Mouse (Mus musculus): ENCODE data around the gene Borcs5. TPM values are rescaled to one million over a fixed set of nuclear protein-coding genes. Genes with fewer than 3 reads are reported as not detected.
A peak's percentile ranks its signal among the peaks of the same experiment; 100 is the strongest.

Borcs5 gene
- polyA plus RNA-seq, 1 experiment from 2014 or later = 14.1 TPM

DNA sequence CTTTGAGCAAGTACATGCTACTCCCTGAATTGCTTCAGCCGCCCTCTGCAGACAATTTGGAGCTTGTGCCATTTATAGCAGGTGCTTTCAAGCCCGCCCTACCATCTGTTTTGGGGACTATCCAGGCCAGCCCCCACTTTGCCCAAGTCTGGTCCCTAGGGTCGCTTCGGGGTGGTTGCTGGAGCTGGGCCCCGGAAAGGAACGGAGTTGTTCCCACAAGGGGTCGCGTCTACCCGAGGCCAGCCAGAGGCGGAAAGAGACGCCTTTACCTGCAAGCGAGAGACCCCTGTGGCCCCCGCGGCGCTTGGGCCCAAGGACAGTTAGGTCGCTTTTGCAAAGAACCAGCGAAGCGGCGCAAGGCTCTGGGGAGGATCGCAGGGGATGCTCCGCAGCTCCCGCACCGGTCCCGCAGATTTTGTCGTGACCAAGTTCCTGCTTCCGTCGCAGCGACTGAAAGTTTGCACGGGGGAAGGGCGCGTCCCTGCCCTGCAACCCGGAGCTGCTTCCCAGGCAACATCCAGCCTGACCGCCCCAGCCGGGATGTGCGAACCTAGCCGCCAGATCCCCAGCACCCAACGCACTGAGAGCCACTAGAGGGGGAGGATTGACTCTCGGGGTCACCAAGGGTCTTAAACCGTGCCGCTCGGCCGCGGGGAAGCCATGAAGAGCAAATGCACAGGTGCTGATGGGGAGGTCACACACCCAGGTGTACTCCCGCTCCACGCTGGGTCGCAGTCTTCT lies 7.2 kb upstream of the Borcs5 start, which contains the start of gene Mansc1:
Mansc1 (minus strand) TSS at position 542 of the 741 bp plus-strand sequence.
- 0 out of 2 replicates have a peak, but pooled peaks have one; percentile 37 for ATAC-seq
- peak within 1 kb of the TSS; percentile 74 for H3K4me2 ChIP-seq
- peak within 1 kb of the TSS; percentile 42; the same call in 1 of the 2 replicates for H3K9ac ChIP-seq
- WGBS (ENCODE audit: insufficient replicate concordance) = 3% methylated on average over 46 of the region's 46 CpGs
- H3K9me3 ChIP-seq (replicated peaks) = no peaks in the 10 kb centered on the region
- H3K4me1 ChIP-seq = peaks cover 6% of the 10 kb centered on the region; the same call in 1 of the 2 replicates
- H3K4me3 ChIP-seq = peak within 1 kb of the TSS; percentile 54
- H3K27ac ChIP-seq = no peak within 1 kb of the TSS
- peaks cover 36% of the 10 kb centered on the region for H3K27me3 ChIP-seq (replicated peaks)
- no peaks in the 10 kb centered on the region for H3K36me3 ChIP-seq

DNA sequence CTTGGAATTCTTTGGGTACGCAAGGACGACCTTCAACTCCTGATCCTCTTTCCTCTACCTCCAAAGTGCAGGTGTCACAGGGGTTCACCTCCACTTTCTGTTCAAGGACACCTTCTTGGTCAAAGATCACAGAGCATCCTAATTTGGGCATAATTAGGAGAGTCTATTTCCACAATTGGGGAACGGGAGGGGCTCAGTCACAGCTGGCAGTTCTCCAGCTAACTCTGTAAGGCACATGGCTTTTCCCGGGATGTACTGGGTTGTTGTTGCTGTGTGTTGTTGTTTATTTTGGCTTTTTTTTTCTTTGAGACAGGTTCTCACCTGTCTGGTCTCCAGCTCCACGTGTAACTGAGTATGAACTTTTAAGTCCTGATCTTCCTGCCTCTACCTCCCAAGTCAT lies 6.6 kb upstream of the Borcs5 start:
- peaks cover 36% of the 10 kb centered on the region for H3K27me3 ChIP-seq (replicated peaks)
- peak overlapping the region; percentile 54; the same call in 1 of the 2 replicates for H3K4me3 ChIP-seq
- H3K4me2 ChIP-seq = peak overlapping the region; percentile 74
- peaks cover 6% of the 10 kb centered on the region; the same call in 1 of the 2 replicates for H3K4me1 ChIP-seq
- no peak overlapping the region for H3K27ac ChIP-seq
- H3K9ac ChIP-seq = no peak overlapping the region
- no peaks in the 10 kb centered on the region for H3K9me3 ChIP-seq (replicated peaks)
- H3K36me3 ChIP-seq = no peaks in the 10 kb centered on the region
- WGBS (ENCODE audit: insufficient replicate concordance) = 50% methylated on average over 5 of the region's 5 CpGs
- ATAC-seq = no peak

DNA sequence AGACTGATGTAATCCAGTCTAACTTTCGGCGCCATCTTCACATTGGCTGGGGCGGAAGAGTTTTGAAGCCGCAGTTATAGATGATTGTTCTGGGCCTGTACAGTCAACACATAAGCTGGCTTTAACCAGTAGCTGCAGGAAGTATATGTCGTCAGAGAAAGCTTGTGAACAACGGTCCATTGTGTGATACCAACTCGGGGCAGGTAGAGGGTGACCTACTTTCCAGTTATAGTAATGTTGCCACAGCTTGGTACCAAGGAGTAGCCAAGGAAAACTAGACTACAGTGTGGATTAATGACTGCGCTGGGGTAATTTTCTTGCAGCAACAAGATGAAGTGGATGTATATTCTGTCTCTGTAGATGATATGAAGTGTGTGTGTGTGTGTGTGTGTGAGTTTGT lies 5.8 kb upstream of the Borcs5 start:
- WGBS (ENCODE audit: insufficient replicate concordance) = 77% methylated on average over 8 of the region's 8 CpGs
- H3K9me3 ChIP-seq (replicated peaks) = no peaks in the 10 kb centered on the region
- no peak overlapping the region for H3K9ac ChIP-seq

DNA sequence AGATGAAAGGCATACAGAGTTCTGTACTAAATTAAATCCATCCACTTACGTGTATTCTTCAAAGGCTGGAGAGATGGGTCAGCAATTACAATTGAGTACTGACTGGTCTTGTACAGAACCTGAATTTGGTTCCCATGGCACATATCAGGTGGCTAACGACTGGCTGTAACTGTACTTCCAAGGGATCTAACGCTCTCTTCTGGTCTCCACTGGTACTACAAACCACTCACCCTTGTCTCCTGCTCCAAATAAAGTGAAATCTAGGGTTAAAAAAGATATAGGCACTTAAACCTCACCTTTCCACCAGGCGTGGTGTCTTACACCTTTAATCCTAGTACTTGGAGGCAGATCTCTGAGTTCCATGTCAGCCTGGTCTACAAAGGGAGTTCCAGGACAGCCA lies 2.8 kb upstream of the Borcs5 start:
- H3K27me3 ChIP-seq (replicated peaks) = peaks cover 24% of the 10 kb centered on the region
- no peak overlapping the region for H3K9ac ChIP-seq
- no peak overlapping the region for H3K4me2 ChIP-seq
- H3K27ac ChIP-seq = no peak overlapping the region
- 50% methylated on average over 4 of the region's 4 CpGs for WGBS (ENCODE audit: insufficient replicate concordance)
- H3K4me3 ChIP-seq = no peak overlapping the region
- ATAC-seq = no peak
- H3K9me3 ChIP-seq (replicated peaks) = no peaks in the 10 kb centered on the region
- peaks cover 8% of the 10 kb centered on the region for H3K4me1 ChIP-seq
- no peaks in the 10 kb centered on the region for H3K36me3 ChIP-seq

More for the DNA sequence above, 5.8 kb upstream of the Borcs5 start:
- Histone ChIP-seq H3K4me3 (no peak overlapping the region), H3K36me3 (no peaks in the 10 kb centered on the region), H3K27ac (no peak overlapping the region), H3K4me1 (peaks cover 6% of the 10 kb centered on the region; the same call in 1 of the 2 replicates), H3K4me2 (no peak overlapping the region), H3K27me3 (replicated peaks) (peaks cover 36% of the 10 kb centered on the region)
- ATAC-seq = no peak

DNA sequence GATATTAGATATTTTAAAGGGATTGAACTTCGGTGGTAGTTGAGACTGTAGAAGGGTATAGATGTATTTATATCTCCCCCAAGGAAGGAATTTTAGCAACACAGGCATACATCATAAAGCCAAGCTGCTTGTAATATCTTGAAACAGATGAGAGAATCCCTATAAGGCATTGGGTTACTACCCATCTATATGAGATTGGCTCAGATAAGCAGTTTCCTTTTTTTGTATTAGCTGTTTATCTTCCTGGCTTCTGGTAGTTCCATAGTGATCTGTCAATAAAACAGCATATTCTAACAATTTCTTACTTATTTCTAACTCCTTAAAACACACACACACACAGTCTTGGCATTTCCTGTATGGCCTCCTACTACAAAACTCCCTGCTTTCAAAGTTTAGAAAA lies 590 bp downstream of the Borcs5 start:
- Histone ChIP-seq H3K4me2 (no peak overlapping the region), H3K27me3 (replicated peaks) (no peaks in the 10 kb centered on the region), H3K9me3 (replicated peaks) (no peaks in the 10 kb centered on the region), H3K9ac (no peak overlapping the region), H3K36me3 (no peaks in the 10 kb centered on the region), H3K4me1 (peaks cover 13% of the 10 kb centered on the region), H3K4me3 (no peak overlapping the region), H3K27ac (no peak overlapping the region)
- WGBS (ENCODE audit: insufficient replicate concordance) = 84% methylated on average over 1 of the region's 1 CpGs
- ATAC-seq = no peak

DNA sequence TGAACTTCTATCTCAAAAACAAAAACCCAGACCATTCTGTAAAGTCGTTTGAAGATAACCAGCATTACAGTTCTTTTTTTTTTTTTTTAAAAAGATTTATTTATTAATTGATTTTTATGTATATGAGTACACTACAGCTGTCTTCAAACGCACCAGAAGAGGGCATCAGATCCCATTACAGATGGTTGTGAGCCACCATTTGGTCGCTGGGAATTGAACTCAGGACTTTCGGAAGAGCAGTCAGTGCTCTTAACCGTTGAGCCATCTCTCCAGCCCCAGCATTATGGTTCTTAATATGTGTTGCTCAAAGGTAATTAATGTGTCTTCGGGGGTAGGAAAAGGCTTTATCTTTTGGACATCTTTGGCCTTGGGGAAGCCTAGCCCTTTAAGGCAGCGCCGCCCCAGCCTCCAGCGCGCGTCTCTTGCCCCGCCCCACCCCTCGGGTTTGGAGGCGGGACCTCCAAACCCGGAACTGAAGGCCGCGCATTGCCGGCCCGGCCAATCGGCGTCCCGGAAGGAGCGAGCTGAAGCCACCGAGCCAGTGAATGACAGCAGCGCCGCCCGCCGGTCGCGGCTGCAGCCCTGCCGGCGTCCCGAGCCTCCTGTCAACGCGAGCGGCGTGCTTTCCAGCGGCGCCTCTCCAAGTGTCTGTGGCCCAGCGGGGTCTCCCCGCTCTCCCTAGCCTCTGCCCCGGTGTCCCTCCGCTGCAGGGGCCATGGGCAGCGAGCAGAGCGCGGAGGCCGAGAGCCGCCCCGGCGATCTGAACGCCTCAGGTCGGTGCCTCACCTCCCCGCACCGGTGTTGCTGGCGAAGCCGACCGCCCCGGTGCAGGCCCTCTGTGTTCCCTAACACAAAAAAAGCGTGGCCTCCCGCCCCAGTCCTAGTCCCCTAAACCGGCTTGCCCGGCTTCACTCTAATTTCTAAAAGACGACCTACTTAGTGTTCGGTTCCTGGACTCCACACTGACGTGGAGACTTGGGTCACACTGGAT lies 1.5 kb downstream of the Borcs5 start:
- peaks cover 13% of the 10 kb centered on the region for H3K4me1 ChIP-seq
- 3% methylated on average over 64 of the region's 65 CpGs for WGBS (ENCODE audit: insufficient replicate concordance)
- H3K4me2 ChIP-seq = peak overlapping the region; percentile 83
- ATAC-seq = peak; percentile 97
- peak overlapping the region; percentile 94 for H3K4me3 ChIP-seq
- H3K36me3 ChIP-seq = no peaks in the 10 kb centered on the region; the same call in 1 of the 2 replicates
- H3K9ac ChIP-seq = peak overlapping the region; percentile 97
- peak overlapping the region; percentile 91 for H3K27ac ChIP-seq
- H3K27me3 ChIP-seq (replicated peaks) = no peaks in the 10 kb centered on the region
- H3K9me3 ChIP-seq (replicated peaks) = no peaks in the 10 kb centered on the region

DNA sequence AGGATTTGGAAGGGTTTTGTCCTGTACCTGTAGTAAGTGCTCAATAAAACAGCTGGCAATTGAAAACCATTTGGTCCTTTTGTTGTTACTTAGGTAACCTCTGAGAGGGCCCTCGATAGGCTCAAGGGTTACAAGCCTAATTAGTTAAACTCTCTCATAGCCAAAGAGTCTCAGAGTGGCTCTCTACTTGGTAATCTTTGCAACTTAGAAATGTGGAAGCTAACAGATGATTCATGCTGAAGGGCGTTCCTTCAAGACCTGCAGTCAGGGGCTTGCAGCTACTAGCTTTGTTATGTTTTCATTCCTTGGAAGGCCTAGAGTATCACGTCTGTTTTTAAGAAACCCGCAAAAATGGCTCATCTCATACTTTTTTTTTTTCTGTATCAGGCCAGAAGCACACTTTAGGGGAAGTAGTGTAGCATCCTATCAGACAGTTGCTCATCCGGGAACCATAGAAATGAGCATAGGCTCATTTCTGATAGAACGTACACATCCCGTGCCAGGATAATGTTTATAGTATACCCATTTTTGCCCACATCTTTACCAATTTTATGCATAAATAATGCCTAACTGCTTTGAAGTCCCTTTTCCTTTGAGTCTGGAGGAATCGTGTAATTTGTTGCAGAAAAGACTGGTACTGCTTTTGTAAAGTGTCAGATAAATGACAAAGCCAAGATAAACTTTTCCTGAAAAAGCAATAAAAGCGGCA lies 2.6 kb downstream of the Borcs5 start:
- H3K9me3 ChIP-seq (replicated peaks) = no peaks in the 10 kb centered on the region
- peak overlapping the region; percentile 94 for H3K4me3 ChIP-seq
- H3K4me1 ChIP-seq = peaks cover 13% of the 10 kb centered on the region
- peak overlapping the region; percentile 83 for H3K4me2 ChIP-seq
- peaks cover 4% of the 10 kb centered on the region; the same call in 1 of the 2 replicates for H3K36me3 ChIP-seq
- H3K27me3 ChIP-seq (replicated peaks) = no peaks in the 10 kb centered on the region
- 38% methylated on average over 9 of the region's 9 CpGs for WGBS (ENCODE audit: insufficient replicate concordance)
- ATAC-seq = no peak
- H3K9ac ChIP-seq = peak overlapping the region; percentile 97
- H3K27ac ChIP-seq = peak overlapping the region; percentile 91

DNA sequence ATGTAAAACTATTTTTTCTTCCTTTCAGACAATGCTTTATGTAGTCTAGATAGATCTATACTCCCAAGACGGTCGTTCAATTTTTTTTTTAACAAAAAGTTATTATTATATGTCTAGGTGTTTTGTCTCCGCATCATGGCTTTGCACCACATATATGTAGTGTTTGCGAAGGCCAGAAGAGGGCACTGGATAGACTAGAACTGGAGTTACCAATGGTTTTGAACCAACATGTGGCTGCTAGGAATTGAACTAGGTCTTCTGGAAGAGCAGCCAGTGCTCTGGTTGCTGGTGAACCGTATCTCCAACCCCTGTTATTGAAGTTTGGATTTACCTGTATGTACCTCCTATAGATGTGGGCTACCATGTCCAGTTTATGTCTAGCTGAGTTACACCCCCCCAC lies 4.0 kb downstream of the Borcs5 start:
- no peak overlapping the region for H3K4me3 ChIP-seq
- H3K27me3 ChIP-seq (replicated peaks) = no peaks in the 10 kb centered on the region
- H3K4me1 ChIP-seq = peaks cover 19% of the 10 kb centered on the region
- H3K9ac ChIP-seq = no peak overlapping the region
- H3K27ac ChIP-seq = no peak overlapping the region
- 81% methylated on average over 5 of the region's 5 CpGs for WGBS (ENCODE audit: insufficient replicate concordance)
- no peak for ATAC-seq
- no peak overlapping the region for H3K4me2 ChIP-seq
- peaks cover 8% of the 10 kb centered on the region; the same call in 1 of the 2 replicates for H3K36me3 ChIP-seq
- H3K9me3 ChIP-seq (replicated peaks) = no peaks in the 10 kb centered on the region

DNA sequence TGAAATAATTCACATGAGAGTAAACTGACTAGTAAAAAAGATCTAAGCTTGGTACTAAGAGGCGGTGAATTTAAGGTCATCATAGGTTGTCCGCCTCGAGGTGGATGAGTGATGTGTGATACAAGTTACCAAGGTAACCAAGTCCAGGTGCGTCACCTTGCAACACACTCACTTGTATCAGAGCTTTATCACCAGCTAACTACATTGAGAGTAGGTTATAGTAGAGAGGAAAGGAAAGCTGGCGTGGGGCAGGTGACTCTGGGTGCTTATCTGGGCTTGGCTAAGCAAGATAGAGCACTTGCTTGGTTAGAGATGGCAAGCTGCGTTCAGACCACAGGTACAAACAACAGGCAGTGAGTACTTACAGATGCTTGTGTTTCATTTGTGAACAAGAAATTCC lies 7.5 kb downstream of the Borcs5 start:
- Histone ChIP-seq H3K4me3 (no peak overlapping the region), H3K9ac (no peak overlapping the region), H3K27ac (no peak overlapping the region), H3K4me1 (peaks cover 14% of the 10 kb centered on the region), H3K9me3 (replicated peaks) (no peaks in the 10 kb centered on the region), H3K4me2 (no peak overlapping the region), H3K36me3 (peaks cover 8% of the 10 kb centered on the region; the same call in 1 of the 2 replicates), H3K27me3 (replicated peaks) (no peaks in the 10 kb centered on the region)
- no peak for ATAC-seq
- WGBS (ENCODE audit: insufficient replicate concordance) = 75% methylated on average over 6 of the region's 6 CpGs

DNA sequence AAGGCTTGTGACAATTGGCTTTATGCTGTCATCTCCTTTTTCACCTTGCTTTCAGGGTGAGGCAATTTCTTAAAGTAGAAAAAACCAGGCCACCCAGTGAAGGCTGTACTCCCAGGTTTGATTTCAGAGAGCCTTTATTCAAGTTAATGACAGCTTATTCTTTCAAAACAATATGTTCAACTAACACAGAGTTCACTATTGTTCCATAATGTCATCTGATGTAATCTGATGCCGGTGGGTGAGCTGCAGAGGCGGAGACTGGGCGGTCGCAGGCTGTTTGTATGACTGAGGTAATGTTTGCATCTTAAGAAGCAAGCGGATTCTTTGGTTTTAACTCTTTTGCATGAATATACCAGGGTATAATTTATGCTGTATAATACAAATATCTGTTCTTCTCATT lies 8.3 kb downstream of the Borcs5 start:
- no peak overlapping the region for H3K9ac ChIP-seq
- no peak overlapping the region for H3K4me2 ChIP-seq
- no peaks in the 10 kb centered on the region for H3K27me3 ChIP-seq (replicated peaks)
- no peak for ATAC-seq
- H3K9me3 ChIP-seq (replicated peaks) = no peaks in the 10 kb centered on the region
- H3K4me1 ChIP-seq = 0 out of 2 replicates have a peak, but pooled peaks cover 6% of the 10 kb centered on the region
- no peak overlapping the region for H3K27ac ChIP-seq
- H3K36me3 ChIP-seq = peaks cover 8% of the 10 kb centered on the region; the same call in 1 of the 2 replicates
- H3K4me3 ChIP-seq = no peak overlapping the region
- 77% methylated on average over 5 of the region's 5 CpGs for WGBS (ENCODE audit: insufficient replicate concordance)

DNA sequence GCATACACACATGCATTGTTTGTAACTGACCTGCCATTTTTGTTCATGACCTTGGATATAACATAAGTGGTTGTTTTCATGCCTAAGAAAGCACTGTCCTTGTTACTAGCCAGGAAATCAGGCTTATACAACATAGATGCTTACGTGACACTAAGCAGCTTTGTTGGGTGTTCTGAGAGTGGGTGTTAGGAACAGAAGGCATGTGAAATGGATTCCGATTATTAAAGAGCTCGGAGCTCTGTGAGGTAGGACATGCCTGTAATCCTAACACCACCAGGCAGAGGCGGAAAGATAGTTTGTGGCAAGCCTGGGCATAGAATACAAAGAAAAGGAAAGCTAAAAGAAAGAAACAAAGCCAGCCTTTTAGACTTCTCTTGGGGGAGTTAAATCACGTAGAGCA lies 9.0 kb downstream of the Borcs5 start:
- no peaks in the 10 kb centered on the region for H3K9me3 ChIP-seq (replicated peaks)
- 74% methylated on average over 5 of the region's 5 CpGs for WGBS (ENCODE audit: insufficient replicate concordance)
- no peak overlapping the region for H3K4me3 ChIP-seq
- H3K9ac ChIP-seq = no peak overlapping the region
- no peak overlapping the region for H3K4me2 ChIP-seq
- H3K27ac ChIP-seq = no peak overlapping the region
- 0 out of 2 replicates have a peak, but pooled peaks cover 6% of the 10 kb centered on the region for H3K4me1 ChIP-seq
- peaks cover 10% of the 10 kb centered on the region; the same call in 1 of the 2 replicates for H3K36me3 ChIP-seq
- no peak for ATAC-seq
- no peaks in the 10 kb centered on the region for H3K27me3 ChIP-seq (replicated peaks)

All from liver, embryonic 12.5 days (tissue).